ENCODE assay signal across 16 mouse cellular contexts in genomic region chr1:37009880-37010279, GRCm38 (mm10). TPM values are rescaled to one million over a fixed set of nuclear protein-coding genes. Genes with fewer than 3 reads are reported as not detected.
DNase-seq lines count a peak whose midpoint lies in the region; TF ChIP-seq lines count a peak whose summit lies in the region.
"Had no signal": no experiment of that assay in that cellular context is flagged by ENCODE, and none has a peak within 500 bp of the region (broad histone marks: within the 10 kb centered on the region; RNA-seq: fewer than 3 reads in every experiment).

No protein-coding gene starts in this region.

- peak overlapping the region; percentile 61 for H3K9ac ChIP-seq in ES-E14 (ENCODE audit: insufficient read depth, low read depth, low read length, poor library complexity, severe bottlenecking)
- H3K9ac ChIP-seq: forebrain, embryonic 15.5 days; heart, embryonic 12.5 days; hindbrain, embryonic 15.5 days had no signal

- intact Hi-C loops in gastrocnemius, postnatal 14 days (cut with DNase I; ENCODE audit: low total_unique reads) = no loop called here
- intact Hi-C loops in left cerebral cortex, postnatal 36 days (cut with DNase I) = no loop called here

- no peak for TF ChIP-seq CTCF in E14TG2a.4 (conservative IDR thresholded peaks at IDR 0.05; ENCODE audit: low read length)

- no peaks in the 10 kb centered on the region for H3K9me3 ChIP-seq in E14TG2a.4 (ENCODE audit: low read length)
- H3K9me3 ChIP-seq in ES-E14 (ENCODE audit: control insufficient read depth, insufficient read depth, low read depth, low read length) = no peaks in the 10 kb centered on the region
- H3K9me3 ChIP-seq: forebrain, embryonic 15.5 days; heart, embryonic 12.5 days; hindbrain, embryonic 15.5 days had no signal

- in situ Hi-C loops in ES-E14 (cut with MboI; ENCODE audit: low sequenced_read_pairs in 2 of 2, unreplicated experiment in 2 of 2) = no loop called here

- H3K4me3 ChIP-seq in E14TG2a.4 (replicated peaks; ENCODE audit: low read length) = peak overlapping the region; percentile 27; the same call in 1 of the 2 replicates
- H3K4me3 ChIP-seq in ES-E14 (ENCODE audit: insufficient read depth in 1 of 2, low read depth in 1 of 2, low read length in 2 of 2, poor library complexity in 1 of 2, severe bottlenecking in 1 of 2) = peak overlapping the region; percentile 32 to 43; a peak in 2 of 4 replicates
- H3K4me3 ChIP-seq: forebrain, embryonic 15.5 days; heart, embryonic 12.5 days; hindbrain, embryonic 15.5 days had no signal

- H3K27ac ChIP-seq in ES-E14 (ENCODE audit: insufficient read depth, low read depth, low read length, poor library complexity, severe bottlenecking) = no peak overlapping the region
- H3K27ac ChIP-seq: forebrain, embryonic 15.5 days; hindbrain, embryonic 15.5 days had no signal

- H3K36me3 ChIP-seq in E14TG2a.4 (ENCODE audit: insufficient read depth, low read length) (no peaks in the 10 kb centered on the region), ES-E14 (ENCODE audit: control insufficient read depth, insufficient read depth, low read length, poor library complexity, severe bottlenecking) (no peaks in the 10 kb centered on the region)
- H3K36me3 ChIP-seq: forebrain, embryonic 15.5 days; heart, embryonic 12.5 days; hindbrain, embryonic 15.5 days had no signal

- DNase-seq in gastrocnemius, adult 18-20 months (ENCODE audit: low spot score) = peak; percentile 44
- no peak for DNase-seq in gastrocnemius, postnatal 14 days
- peak; percentile 7 to 10 for DNase-seq in left cerebral cortex, postnatal 36 days (ENCODE audit: low spot score in 2 of 2)
- no peak for DNase-seq in left cerebral cortex, adult 11 months (ENCODE audit: low spot score)
- DNase-seq in ES-E14 (ENCODE audit: low read depth, low spot score) = no peak
- DNase-seq in adrenal gland, postnatal 25 days = no peak
- DNase-seq: adrenal gland, postnatal 10 days; cerebellum, adult 18-20 months; cerebellum, postnatal 10 days; heart, postnatal 36 days had no signal

- H3K4me1 ChIP-seq in E14TG2a.4 (replicated peaks; ENCODE audit: low read depth, low read length) = peaks cover 45% of the 10 kb centered on the region
- peaks cover 2 to 6% of the 10 kb centered on the region in 2 experiments; a peak in 2 of 4 replicates for H3K4me1 ChIP-seq in ES-E14 (ENCODE audit: control insufficient read depth in 2 of 2, insufficient read depth in 2 of 2, low read length in 2 of 2, poor library complexity in 1 of 2)
- H3K4me1 ChIP-seq: forebrain, embryonic 15.5 days; heart, embryonic 12.5 days; hindbrain, embryonic 15.5 days had no signal

- no peaks in the 10 kb centered on the region for H3K27me3 ChIP-seq in E14TG2a.4 (ENCODE audit: insufficient read depth, low read length)
- H3K27me3 ChIP-seq: CH12.LX; forebrain, embryonic 15.5 days; hindbrain, embryonic 15.5 days had no signal

TF ChIP-seq in ES-E14, 5 proteins besides CTCF, POLR2A, EP300 and RAD21:
- TF ChIP-seq CHD2 (IDR thresholded peaks at IDR 0.05; ENCODE audit: low read depth, low read length) = no peak
- no peak for TF ChIP-seq ZNF384 (IDR thresholded peaks at IDR 0.05; ENCODE audit: low read depth, low read length)

RNA-seq across cellular contexts. Expression of gene Vwa3b, which starts 16.5 kb away (rescaled TPM):
- 100 to 1,000 TPM in 1 of 2 experiments, 10 to 100 TPM in 1; 85.9 to 109 TPM for total RNA-seq in gastrocnemius, adult 18-20 months (2021)
- total RNA-seq in gastrocnemius, postnatal 14 days (2021) = 10 to 100 TPM; 33.1 to 41.0 TPM
- 1 to 10 TPM; 2.4 to 3.9 TPM for total RNA-seq in left cerebral cortex, postnatal 36 days (2021)
- total RNA-seq in ES-E14 (2012; rRNA removed) = 17.5 and 38.7 TPM in 2 replicates
- total RNA-seq in adrenal gland, postnatal 25 days (2021) = 0.82 TPM in 1 of 2 replicates, not detected in the other
- total RNA-seq: CH12.LX, MEL had no signal

Comparison
In these comparisons a context has a peak if more than half of its experiments do, and no peak if none do; other contexts are left out.
1. DNase-seq: peak in gastrocnemius, adult 18-20 months (single experiment) and left cerebral cortex, postnatal 36 days (2 of 2); none in gastrocnemius, postnatal 14 days (single experiment), left cerebral cortex, adult 11 months (single experiment), ES-E14 (single experiment) and adrenal gland, postnatal 25 days (single experiment).